Mouse (Mus musculus) ES-Bruce4 (cell line): ENCODE data around the gene Rspry1.

Experiments
- CTCF ChIP-seq: IDR thresholded peaks from one replicate; pipeline ENCODE4 v1.8.1; 2011; ENCODE audit warnings: low read depth, low read length
- EP300 ChIP-seq: IDR thresholded peaks from 2 replicates; pipeline ENCODE4 v1.6.1; 2011; ENCODE audit warnings: low read depth, low read length; ENCODE audit not compliant: insufficient read depth
- POLR2A ChIP-seq: IDR thresholded peaks from one replicate; pipeline ENCODE4 v1.8.1; 2011; ENCODE audit warnings: low read length; ENCODE audit not compliant: insufficient read depth

GRCm38 (mm10) chr8:94604030-94604429 is 2.3 kb downstream of the Rspry1 start:
- TF ChIP-seq CTCF (no peak), EP300 (no peak), POLR2A (no peak)
